Mouse (Mus musculus) liver, embryonic 12.5 days (tissue): ENCODE results near the gene Gm10282. TPM values are rescaled to one million over a fixed set of nuclear protein-coding genes. Genes with fewer than 3 reads are reported as not detected.

Source experiments
- ATAC-seq: fragments of 200-750 bp; cut with Nextera tagmentation; 2 replicates; pipeline ENCODE4 v1.8.0; 2017; ENCODE audit warnings: moderate number of reproducible peaks, mild to moderate bottlenecking, moderate library complexity
- H3K27ac ChIP-seq: fragments of 300-500 bp; sonication (generic); 2 replicates; pipeline ENCODE4 v1.5.1; 2016; ENCODE audit warnings: mild to moderate bottlenecking
- H3K27me3 ChIP-seq: fragments of 300-500 bp; sonication (generic); replicated peaks from 2 replicates; pipeline ENCODE4 v1.6.1; 2016; ENCODE audit warnings: mild to moderate bottlenecking, moderate library complexity
- H3K36me3 ChIP-seq: fragments of 300-500 bp; sonication (generic); 2 replicates; pipeline ENCODE4 v1.6.1; 2016; ENCODE audit warnings: mild to moderate bottlenecking, moderate library complexity
- H3K4me1 ChIP-seq: fragments of 300-500 bp; sonication (generic); 2 replicates; pipeline ENCODE4 v1.6.1; 2016
- H3K4me2 ChIP-seq: fragments of 300-500 bp; sonication (generic); 2 replicates; pipeline ENCODE4 v1.6.1; 2016; ENCODE audit warnings: mild to moderate bottlenecking, moderate library complexity
- H3K4me3 ChIP-seq: fragments of 300-500 bp; sonication (generic); 2 replicates; pipeline ENCODE4 v1.5.1; 2016; ENCODE audit warnings: mild to moderate bottlenecking, moderate library complexity
- H3K9ac ChIP-seq: fragments of 300-500 bp; sonication (generic); 2 replicates; pipeline ENCODE4 v1.6.1; 2016; ENCODE audit warnings: mild to moderate bottlenecking, moderate library complexity
- H3K9me3 ChIP-seq: fragments of 300-500 bp; sonication (generic); replicated peaks from 2 replicates; pipeline ENCODE4 v1.6.1; 2016; ENCODE audit warnings: mild to moderate bottlenecking, moderate library complexity
- WGBS: fragments of 180-500 bp; shearing (Covaris S2); methylation state at CpG from one replicate; pipeline ENCODE4 v1.1.7; 2016; ENCODE audit not compliant: insufficient replicate concordance; 5-methylcytosine and 5-hydroxymethylcytosine counted together
- polyA plus RNA-seq: library from polyadenylated mRNA; unstranded; fragments of >200 nt; fragmentation: Nextera tagmentation; extraction: Ambion mirVana; gene quantifications from 2 replicates; pipeline ENCODE4 v1.2.1, GENCODE M21; 2016

The Gm10282 gene
- polyA plus RNA-seq, 1 experiment from 2014 or later, result 10.3 TPM

GRCm38 (mm10) chr8:72322471-72322889 lies 17.4 kb upstream of the Gm10282 start:
- 42% methylated on average over 7 of the region's 7 CpGs for WGBS
- H3K4me3 ChIP-seq, result no peak overlapping the region

GRCm38 (mm10) chr8:72321635-72322441 lies 16.8 kb upstream of the Gm10282 start:
- Histone ChIP-seq H3K4me3 (no peak overlapping the region), H3K27ac (no peak overlapping the region)

More at GRCm38 (mm10) chr8:72322471-72322889, 17.4 kb upstream of the Gm10282 start:
- Histone ChIP-seq H3K4me2 (no peak overlapping the region), H3K27ac (no peak overlapping the region), H3K9me3 (no peaks in the 10 kb centered on the region), H3K27me3 (peaks cover 73% of the 10 kb centered on the region), H3K36me3 (no peaks in the 10 kb centered on the region), H3K9ac (no peak overlapping the region), H3K4me1 (peaks cover 40% of the 10 kb centered on the region)
- no peak for ATAC-seq

GRCm38 (mm10) chr8:72320803-72321583 lies 15.9 kb upstream of the Gm10282 start:
- Histone ChIP-seq H3K27me3 (peaks cover 69% of the 10 kb centered on the region), H3K4me1 (peaks cover 44% of the 10 kb centered on the region), H3K36me3 (no peaks in the 10 kb centered on the region), H3K27ac (no peak overlapping the region), H3K4me2 (peak overlapping the region; percentile 73), H3K4me3 (peak overlapping the region; percentile 55), H3K9ac (no peak overlapping the region), H3K9me3 (no peaks in the 10 kb centered on the region)
- ATAC-seq, result no peak
- WGBS, result 53% methylated on average over 25 of the region's 25 CpGs

More at GRCm38 (mm10) chr8:72321635-72322441, 16.8 kb upstream of the Gm10282 start:
- no peak for ATAC-seq
- peaks cover 73% of the 10 kb centered on the region for H3K27me3 ChIP-seq
- H3K9ac ChIP-seq, result no peak overlapping the region
- H3K4me2 ChIP-seq, result 0 out of 2 replicates have a peak overlapping the region, but pooled peaks have one; percentile 73
- H3K9me3 ChIP-seq, result no peaks in the 10 kb centered on the region
- no peaks in the 10 kb centered on the region for H3K36me3 ChIP-seq
- peaks cover 44% of the 10 kb centered on the region for H3K4me1 ChIP-seq
- WGBS, result 87% methylated on average over 20 of the region's 20 CpGs

DNA sequence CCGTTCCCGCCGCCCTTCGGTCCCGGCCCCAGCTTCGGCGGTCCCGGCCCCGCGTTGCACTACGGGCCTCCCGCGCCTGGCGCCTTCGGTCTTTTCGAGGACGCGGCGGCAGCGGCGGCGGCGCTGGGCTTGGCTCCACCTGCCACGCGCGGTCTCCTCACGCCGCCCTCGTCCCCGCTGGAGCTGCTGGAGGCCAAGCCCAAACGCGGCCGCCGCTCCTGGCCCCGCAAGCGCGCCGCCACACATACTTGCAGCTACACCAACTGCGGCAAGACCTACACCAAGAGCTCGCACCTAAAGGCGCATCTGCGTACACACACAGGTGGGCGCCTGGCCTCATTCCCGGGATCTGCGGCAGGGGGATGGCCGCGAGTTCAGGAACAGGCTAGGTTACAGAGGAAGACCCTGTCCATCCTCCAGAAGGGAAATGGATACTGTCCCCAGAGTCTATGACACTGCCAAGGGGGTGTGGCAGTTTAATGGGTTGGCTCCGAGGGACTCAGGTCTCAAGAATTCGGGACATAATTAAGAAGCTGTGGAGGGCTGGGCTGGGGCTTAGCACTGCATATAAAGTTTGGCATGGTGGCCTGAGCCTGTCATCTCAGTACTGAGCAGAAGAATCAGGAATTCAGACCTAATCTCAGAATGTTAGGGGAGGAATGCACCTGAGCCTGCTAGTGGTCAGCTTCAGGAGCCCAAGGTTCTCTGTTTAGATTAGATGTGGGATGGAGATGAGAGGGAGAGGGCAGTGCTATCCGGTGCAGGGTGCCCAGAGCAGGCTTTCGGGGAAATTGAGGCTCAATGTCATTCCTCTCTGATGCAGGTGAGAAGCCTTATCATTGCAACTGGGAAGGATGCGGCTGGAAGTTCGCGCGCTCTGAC lies 15.1 kb upstream of the Gm10282 start:
- Histone ChIP-seq H3K9ac (peak overlapping the region; percentile 65), H3K4me1 (peaks cover 44% of the 10 kb centered on the region), H3K27me3 (peaks cover 62% of the 10 kb centered on the region), H3K27ac (no peak overlapping the region), H3K36me3 (no peaks in the 10 kb centered on the region), H3K9me3 (no peaks in the 10 kb centered on the region), H3K4me2 (peak overlapping the region; percentile 73), H3K4me3 (peak overlapping the region; percentile 55)
- WGBS, result 9% methylated on average over 55 of the region's 55 CpGs
- no peak for ATAC-seq

GRCm38 (mm10) chr8:72319397-72319796 lies 14.3 kb upstream of the Gm10282 start:
- peak overlapping the region; percentile 73 for H3K4me2 ChIP-seq
- H3K9me3 ChIP-seq, result no peaks in the 10 kb centered on the region
- H3K27me3 ChIP-seq, result peaks cover 57% of the 10 kb centered on the region
- H3K4me3 ChIP-seq, result peak overlapping the region; percentile 55
- under 1% methylated on average over 45 of the region's 48 CpGs for WGBS
- H3K36me3 ChIP-seq, result no peaks in the 10 kb centered on the region
- no peak overlapping the region for H3K27ac ChIP-seq
- peaks cover 44% of the 10 kb centered on the region for H3K4me1 ChIP-seq
- ATAC-seq, result no peak
- H3K9ac ChIP-seq, result peak overlapping the region; percentile 65

GRCm38 (mm10) chr8:72318801-72319322 lies 13.8 kb upstream of the Gm10282 start, which contains the start of gene Klf2:
Gene Klf2 (plus strand): TSS chr8:72319033.
- Histone ChIP-seq H3K9ac (peak within 1 kb of the TSS; percentile 65), H3K4me2 (peak within 1 kb of the TSS; percentile 73), H3K27me3 (peaks cover 55% of the 10 kb centered on the region), H3K36me3 (no peaks in the 10 kb centered on the region), H3K9me3 (no peaks in the 10 kb centered on the region), H3K27ac (no peak within 1 kb of the TSS; the same call in 1 of the 2 replicates), H3K4me3 (peak within 1 kb of the TSS; percentile 55), H3K4me1 (peaks cover 45% of the 10 kb centered on the region)
- peak; percentile 90 for ATAC-seq
- under 1% methylated on average over 46 of the region's 46 CpGs for WGBS

DNA sequence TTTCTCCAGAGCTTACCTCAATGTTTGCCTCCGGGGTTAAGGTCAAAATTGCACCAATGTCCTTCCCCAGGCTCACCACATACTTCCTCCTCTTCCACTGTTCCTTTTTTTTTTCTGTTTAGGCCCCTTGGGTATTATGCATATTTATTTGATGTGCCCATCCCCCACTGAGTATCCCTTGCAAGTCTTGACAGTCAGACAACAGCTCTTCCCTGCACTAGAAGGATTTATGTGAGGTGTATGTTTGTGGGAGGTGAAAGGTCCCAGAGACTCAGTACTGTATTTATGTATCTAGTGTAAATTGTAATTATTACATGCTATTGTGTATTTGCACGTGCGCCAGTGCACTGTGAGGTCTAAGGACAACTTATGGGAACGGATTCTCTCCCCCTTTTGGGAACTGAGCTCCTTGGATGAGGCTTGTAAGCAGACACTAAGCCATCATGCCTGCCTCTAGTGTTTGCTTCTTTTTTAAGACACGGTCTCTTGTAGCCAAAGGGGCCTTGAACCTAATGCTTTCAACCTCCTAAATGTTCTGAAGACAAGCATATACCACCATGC lies 12.8 kb upstream of the Gm10282 start:
- no peak overlapping the region; the same call in 1 of the 2 replicates for H3K27ac ChIP-seq
- no peak overlapping the region for H3K4me3 ChIP-seq
- H3K36me3 ChIP-seq, result no peaks in the 10 kb centered on the region
- H3K9me3 ChIP-seq, result no peaks in the 10 kb centered on the region
- ATAC-seq, result no peak
- H3K9ac ChIP-seq, result no peak overlapping the region
- peaks cover 55% of the 10 kb centered on the region for H3K4me1 ChIP-seq
- no peak overlapping the region; the same call in 1 of the 2 replicates for H3K4me2 ChIP-seq
- WGBS, result 38% methylated on average over 5 of the region's 5 CpGs
- peaks cover 49% of the 10 kb centered on the region for H3K27me3 ChIP-seq

DNA sequence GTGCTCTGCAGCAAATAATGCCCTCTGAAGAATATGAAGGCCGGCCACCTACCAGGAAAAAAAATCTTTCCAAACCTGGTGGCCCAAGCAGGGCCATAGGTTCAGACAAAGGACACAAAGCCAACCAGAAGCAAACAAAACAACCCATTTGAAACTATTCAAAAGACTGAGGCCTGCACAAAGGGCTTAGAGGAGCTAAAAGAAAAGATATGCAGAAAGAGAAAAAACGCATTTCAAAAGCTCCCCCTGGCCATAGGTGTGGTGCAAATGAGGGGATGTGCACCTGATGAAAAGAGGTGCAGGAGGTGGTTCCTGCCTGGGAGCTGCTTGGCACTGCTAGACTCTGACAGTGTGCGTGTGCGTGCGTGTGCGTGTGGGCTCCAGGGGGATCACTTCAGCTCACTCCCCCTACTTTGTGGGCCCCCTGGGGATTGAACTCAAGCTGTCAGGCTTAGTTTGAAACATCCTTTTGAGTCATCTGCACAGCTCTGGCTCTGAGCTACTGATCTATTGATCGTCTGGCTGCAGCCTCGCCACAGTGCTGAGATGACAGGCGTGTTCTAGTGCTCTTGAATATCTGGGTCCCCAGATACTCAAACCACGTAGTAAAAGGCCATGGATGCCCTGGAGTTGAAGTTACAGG lies 11.1 kb upstream of the Gm10282 start:
- H3K4me1 ChIP-seq, result peaks cover 51% of the 10 kb centered on the region

GRCm38 (mm10) chr8:72312926-72313518 lies 8.0 kb upstream of the Gm10282 start:
- Histone ChIP-seq H3K27ac (no peak overlapping the region), H3K4me1 (peaks cover 24% of the 10 kb centered on the region), H3K9ac (no peak overlapping the region), H3K4me3 (no peak overlapping the region), H3K4me2 (no peak overlapping the region), H3K36me3 (no peaks in the 10 kb centered on the region), H3K9me3 (no peaks in the 10 kb centered on the region), H3K27me3 (0 out of 2 replicates have a peak, but pooled peaks cover 4% of the 10 kb centered on the region)
- WGBS, result 27% methylated on average over 3 of the region's 3 CpGs
- no peak for ATAC-seq

More for the DNA sequence above, 11.1 kb upstream of the Gm10282 start:
- WGBS, result 58% methylated on average over 10 of the region's 10 CpGs
- Histone ChIP-seq H3K4me2 (no peak overlapping the region), H3K27me3 (peaks cover 33% of the 10 kb centered on the region), H3K9me3 (no peaks in the 10 kb centered on the region), H3K9ac (no peak overlapping the region), H3K36me3 (no peaks in the 10 kb centered on the region), H3K27ac (no peak overlapping the region), H3K4me3 (no peak overlapping the region)
- no peak for ATAC-seq

- Histone ChIP-seq H3K9me3 (no peaks in the 10 kb centered on the region), H3K4me3 (no peak overlapping the region), H3K27ac (no peak overlapping the region), H3K4me1 (peaks cover 15% of the 10 kb centered on the region), H3K36me3 (no peaks in the 10 kb centered on the region), H3K9ac (no peak overlapping the region), H3K27me3 (peaks cover 7% of the 10 kb centered on the region; the same call in 1 of the 2 replicates), H3K4me2 (no peak overlapping the region)
- ATAC-seq, result no peak
- 67% methylated on average over 8 of the region's 8 CpGs for WGBS
Observed at GRCm38 (mm10) chr8:72310849-72311506, 5.9 kb upstream of the Gm10282 start.
